In genomic region chr10:77164437-77165052, GRCm38 (mm10) we compare ENCODE assay signal across 9 mouse cellular contexts. TPM values are rescaled to one million over a fixed set of nuclear protein-coding genes. Genes with fewer than 3 reads are reported as not detected.
DNase-seq lines count a peak whose midpoint lies in the region; ATAC-seq and TF ChIP-seq lines count a peak whose summit lies in the region.
"Had no signal": no experiment of that assay in that cellular context is flagged by ENCODE, and none has a peak within 500 bp of the region (broad histone marks: within the 10 kb centered on the region; RNA-seq: fewer than 3 reads in every experiment).

No protein-coding gene starts in this region.

- peak overlapping the region; percentile 59; the same call in 1 of the 2 replicates for H3K9ac ChIP-seq in embryonic facial prominence, embryonic 14.5 days (ENCODE audit: low read depth, low read length)

- peak overlapping the region; percentile 81 for H3K4me3 ChIP-seq in heart, embryonic 10.5 days
- peak overlapping the region; percentile 85 for H3K4me3 ChIP-seq in C2C12 (ENCODE audit: insufficient read depth, poor library complexity, severe bottlenecking)
- peak overlapping the region; percentile 51 for H3K4me3 ChIP-seq in embryonic facial prominence, embryonic 14.5 days (ENCODE audit: low read depth, low read length)

- H3K9me3 ChIP-seq in heart, embryonic 10.5 days, result no peaks in the 10 kb centered on the region
- no peaks in the 10 kb centered on the region for H3K9me3 ChIP-seq in embryonic facial prominence, embryonic 14.5 days (ENCODE audit: control insufficient read depth, low read length)

- H3K27me3 ChIP-seq in heart, embryonic 10.5 days (ENCODE audit: insufficient read depth, poor library complexity, severe bottlenecking), result no peaks in the 10 kb centered on the region
- H3K27me3 ChIP-seq in C2C12 (ENCODE audit: control insufficient read depth, insufficient read depth, insufficient read length), result no peaks in the 10 kb centered on the region
- peaks cover 22% of the 10 kb centered on the region for H3K27me3 ChIP-seq in embryonic facial prominence, embryonic 14.5 days (replicated peaks; ENCODE audit: control insufficient read depth, insufficient read depth, low read length)

- H3K4me2 ChIP-seq in embryonic facial prominence, embryonic 14.5 days (ENCODE audit: low read depth, low read length), result peak overlapping the region; percentile 87

- peaks cover 74% of the 10 kb centered on the region for H3K79me2 ChIP-seq in C2C12 (ENCODE audit: control insufficient read depth, insufficient read depth)

- no peak for ATAC-seq in embryonic facial prominence, embryonic 14.5 days (ENCODE audit: low read depth)

- peak overlapping the region; percentile 91 for H3K27ac ChIP-seq in heart, embryonic 10.5 days
- no peak overlapping the region for H3K27ac ChIP-seq in embryonic facial prominence, embryonic 14.5 days (replicated peaks; ENCODE audit: low read depth, low read length)

- no peak for TF ChIP-seq CTCF in C2C12 (IDR thresholded peaks at IDR 0.05; ENCODE audit: control insufficient read depth, insufficient read depth, insufficient read length)

- H3K36me3 ChIP-seq in heart, embryonic 10.5 days, result no peaks in the 10 kb centered on the region
- H3K36me3 ChIP-seq in C2C12 (ENCODE audit: control insufficient read depth, insufficient read depth), result peaks cover 10% of the 10 kb centered on the region
- no peaks in the 10 kb centered on the region for H3K36me3 ChIP-seq in embryonic facial prominence, embryonic 14.5 days (ENCODE audit: control insufficient read depth, insufficient read depth, low read length)

- DNase-seq in heart, embryonic 10.5 days (ENCODE audit: low spot score), result no peak
- no peak for DNase-seq in heart, adult 18-20 months
- peak; percentile 33 for DNase-seq in embryonic facial prominence, embryonic 14.5 days (ENCODE audit: low spot score)
- peak; percentile 79 for DNase-seq in mesoderm, embryonic 11.5 days (ENCODE audit: low read depth, low spot score)
- no peak for DNase-seq in gastrocnemius, postnatal 25 days
- no peak for DNase-seq in adrenal gland, adult (ENCODE audit: inconsistent age in 2 of 2, low spot score in 1 of 2)
- no peak for DNase-seq in thymus, postnatal 0 days (ENCODE audit: low spot score)
- DNase-seq: B cell, adult 2 months had no signal

- peaks cover 60% of the 10 kb centered on the region for H3K79me3 ChIP-seq in C2C12 (ENCODE audit: low read depth)

- 3% methylated on average over 9 of the region's 9 CpGs for WGBS in heart, embryonic 10.5 days
- WGBS in embryonic facial prominence, embryonic 14.5 days, result 6% methylated on average over 9 of the region's 9 CpGs

- H3ac ChIP-seq in C2C12 (ENCODE audit: control insufficient read depth, insufficient read length, low read depth), result peak overlapping the region; percentile 14

- peaks cover 69% of the 10 kb centered on the region for H3K4me1 ChIP-seq in heart, embryonic 10.5 days
- peaks cover 18% of the 10 kb centered on the region for H3K4me1 ChIP-seq in embryonic facial prominence, embryonic 14.5 days (ENCODE audit: control insufficient read depth, insufficient read depth, low read length)

TF ChIP-seq in C2C12, 6 proteins besides CTCF, POLR2A, EP300 and RAD21:
- no peak for TF ChIP-seq USF1 (IDR thresholded peaks at IDR 0.05; ENCODE audit: low read depth)
- TF ChIP-seq CEBPB (IDR thresholded peaks at IDR 0.05; ENCODE audit: low read depth), result no peak
- TF ChIP-seq FOSL1 (IDR thresholded peaks at IDR 0.05; ENCODE audit: insufficient read depth, low read length, poor library complexity, severe bottlenecking), result no peak
- no peak for TF ChIP-seq MYOG (IDR thresholded peaks at IDR 0.05; ENCODE audit: control insufficient read depth, extremely low read depth, insufficient read length)
- TF ChIP-seq MYOD1 (IDR thresholded peaks at IDR 0.05; ENCODE audit: control insufficient read depth, insufficient read length, low read depth), result no peak
- no peak for TF ChIP-seq MAX (IDR thresholded peaks at IDR 0.05)
TF ChIP-seq in C2C12: peak in this region for 0.

RNA-seq across cellular contexts. Expression of gene Col18a1, which starts 1.8 kb away (rescaled TPM):
- polyA plus RNA-seq in heart, embryonic 10.5 days (2016; fragmentation: Nextera tagmentation; extraction: Ambion mirVana), result 232 and 318 TPM in 2 replicates
- 1 to 10 TPM; 7.9 to 8.5 TPM for total RNA-seq in heart, adult 18-20 months (2021)
- polyA plus RNA-seq in C2C12 (2012; fragmentation: generic; extraction: Trizol), result 177 TPM
- 77.8 and 94.5 TPM in 2 replicates for polyA plus RNA-seq in embryonic facial prominence, embryonic 14.5 days (2014; fragmentation: Nextera tagmentation; extraction: Ambion mirVana)
- 10 to 100 TPM in 1 of 2 experiments, 1 to 10 TPM in 1; 9.0 to 12.9 TPM for total RNA-seq in gastrocnemius, postnatal 25 days (2021)
- polyA plus RNA-seq in thymus, postnatal 0 days (2015; fragmentation: Nextera tagmentation; extraction: Ambion mirVana), result 22.1 and 22.9 TPM in 2 replicates

Comparison
In these comparisons a context has a peak if more than half of its experiments do, and no peak if none do; other contexts are left out.
1. DNase-seq: peak in embryonic facial prominence, embryonic 14.5 days (single experiment) and mesoderm, embryonic 11.5 days (single experiment); none in heart, embryonic 10.5 days (single experiment), heart, adult 18-20 months (0 of 2), gastrocnemius, postnatal 25 days (single experiment), adrenal gland, adult (0 of 2) and thymus, postnatal 0 days (single experiment).
2. Peak in every context shown above with its lines, with median percentiles within 50 percentile points of each other: H3K4me3 ChIP-seq.